Mouse (Mus musculus) megakaryocyte, embryonic 14.5 days (primary cell): ENCODE results near the gene Ubb. TPM values are rescaled to one million over a fixed set of nuclear protein-coding genes. Genes with fewer than 3 reads are reported as not detected.
"Not testable (repeated sequence)": the region's sequence is repeated elsewhere in the genome, so short reads cannot be mapped to it uniquely, and the experiment has no call there.

Experiments used
- H3K27me3 ChIP-seq: replicated peaks from 2 replicates; pipeline ENCODE3; 2012; ENCODE audit warnings: inconsistent platforms
- H3K36me3 ChIP-seq: replicated peaks from 2 replicates; pipeline ENCODE3; 2012; ENCODE audit warnings: low read length, inconsistent platforms, mixed read lengths
- H3K4me1 ChIP-seq: 2 replicates; pipeline ENCODE4 v1.6.1; 2012; ENCODE audit warnings: inconsistent platforms
- H3K4me3 ChIP-seq: replicated peaks from 2 replicates; pipeline ENCODE3; 2012; ENCODE audit warnings: moderate library complexity, mild to moderate bottlenecking, inconsistent platforms
- H3K9me3 ChIP-seq: 2 replicates; pipeline ENCODE4 v1.6.1; 2012; ENCODE audit warnings: inconsistent platforms
- FLI1 ChIP-seq: IDR thresholded peaks from 2 replicates; pipeline ENCODE4 v1.6.1; 2012; ENCODE audit warnings: low read length, inconsistent platforms, mixed read lengths
- GATA1 ChIP-seq: IDR thresholded peaks from 3 replicates; pipeline ENCODE4 v1.6.1; 2012; ENCODE audit warnings: mixed read lengths, low read length, inconsistent platforms, borderline replicate concordance
- polyA plus RNA-seq: library from polyadenylated mRNA; stranded (reverse); fragments of >175 nt; gene quantifications from 2 replicates; pipeline ENCODE4 v1.2.3, GENCODE M21; 2012; ENCODE audit warnings: low replicate concordance; ENCODE audit not compliant: insufficient read depth

The Ubb gene
- polyA plus RNA-seq, result 1,084 and 1,175 TPM in 2 replicates

DNA sequence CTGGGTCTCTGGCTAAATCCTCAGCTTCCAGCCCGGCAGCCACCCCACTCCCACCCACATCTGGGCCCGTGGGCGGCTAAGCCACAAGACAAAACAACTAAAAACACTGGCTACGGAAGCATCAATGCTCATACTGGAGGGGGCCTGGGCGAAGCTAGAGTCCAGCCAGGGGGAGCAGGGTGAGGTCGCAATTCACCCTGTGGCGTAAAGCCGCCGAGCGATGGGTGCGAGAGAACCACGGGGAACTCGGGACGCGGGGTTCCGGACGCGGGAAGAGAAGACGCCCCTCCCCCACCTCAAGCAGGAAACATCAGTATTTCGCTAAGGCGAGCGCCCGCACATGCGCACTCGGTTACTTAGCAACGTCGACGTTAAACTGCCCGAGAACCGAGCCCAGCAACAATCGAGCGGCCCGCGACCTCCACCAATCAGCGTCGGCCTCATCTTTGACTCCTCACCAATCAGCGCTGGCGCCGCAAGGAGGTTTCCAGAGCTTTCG lies at the start of gene Ubb:
Gene Ubb (plus strand): TSS at position 445 of the 499 bp plus-strand sequence.
- Histone ChIP-seq H3K27me3 (no peaks in the 10 kb centered on the region), H3K36me3 (peaks cover 25% of the 10 kb centered on the region), H3K9me3 (no peaks in the 10 kb centered on the region), H3K4me1 (peaks cover 37% of the 10 kb centered on the region), H3K4me3 (peak within 1 kb of the TSS; percentile 96)
- no peak for TF ChIP-seq GATA1
- no peak for TF ChIP-seq FLI1

DNA sequence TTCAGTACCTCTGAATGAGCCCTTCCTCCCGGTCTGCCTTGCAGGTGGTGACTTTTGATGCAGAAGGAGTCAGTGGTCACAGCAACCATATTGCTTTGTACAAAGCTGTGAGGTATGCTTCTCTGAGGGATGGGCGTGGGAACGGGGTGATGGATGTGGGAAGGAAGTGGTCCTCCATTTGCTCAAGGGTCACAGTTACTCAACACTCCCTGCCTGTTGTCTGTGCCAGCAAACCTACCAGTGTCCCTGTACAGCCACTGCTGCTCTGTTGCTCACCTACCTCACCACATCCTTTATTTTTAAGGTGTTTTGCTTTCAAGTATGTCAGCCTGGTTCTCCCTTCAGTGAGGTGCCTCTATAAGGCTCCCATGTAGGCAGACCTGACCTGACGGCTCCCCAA lies 43.3 kb upstream of the Ubb start:
- peaks cover 10% of the 10 kb centered on the region for H3K4me1 ChIP-seq
- H3K9me3 ChIP-seq, result no peaks in the 10 kb centered on the region
- H3K4me3 ChIP-seq, result peak overlapping the region; percentile 17
- no peaks in the 10 kb centered on the region for H3K27me3 ChIP-seq
- TF ChIP-seq GATA1 (no peak), FLI1 (no peak)
- peaks cover 89% of the 10 kb centered on the region for H3K36me3 ChIP-seq

DNA sequence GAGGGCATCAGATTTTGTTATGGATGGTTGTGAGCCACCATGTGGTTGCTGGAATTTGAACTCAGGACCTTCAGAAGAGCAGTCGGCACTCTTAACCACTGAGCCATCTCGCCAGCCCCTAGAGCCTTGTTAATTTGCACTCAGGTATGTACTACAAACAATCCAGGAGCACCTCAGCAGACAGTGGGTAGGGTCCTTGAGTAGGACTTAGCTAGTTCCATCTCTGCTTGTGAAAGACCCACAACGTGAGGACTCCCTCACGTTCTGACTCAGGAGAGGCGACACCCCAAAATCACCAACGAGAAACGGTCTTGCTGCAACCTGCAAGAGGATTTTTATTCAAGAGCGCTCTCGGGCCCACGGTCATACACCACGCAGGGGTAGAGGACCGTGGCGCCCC lies 42.6 kb upstream of the Ubb start:
- H3K36me3 ChIP-seq, result peaks cover 90% of the 10 kb centered on the region
- not testable (repeated sequence) for H3K4me3 ChIP-seq, H3K4me1 ChIP-seq

DNA sequence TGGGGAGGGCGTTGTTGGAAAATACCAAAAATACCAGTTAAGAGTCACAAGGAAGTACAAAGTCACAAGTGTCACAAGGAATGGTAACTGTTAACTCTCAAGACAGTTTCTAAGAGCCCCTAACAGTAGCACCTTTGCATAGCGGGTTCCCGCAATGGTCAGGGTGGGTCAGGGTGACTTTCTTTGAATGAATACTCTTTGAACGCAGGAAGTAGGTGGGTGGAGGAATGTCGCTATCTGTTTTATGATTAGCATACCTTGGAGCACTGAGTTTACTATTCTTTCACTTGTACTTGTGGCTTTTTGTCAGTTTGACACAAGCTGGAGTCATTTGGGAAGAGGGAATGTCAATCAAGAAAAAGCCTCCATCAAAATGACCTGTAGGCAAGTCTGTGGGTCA lies 42.2 kb upstream of the Ubb start:
- not testable (repeated sequence) for H3K4me3 ChIP-seq, H3K27me3 ChIP-seq, H3K9me3 ChIP-seq, H3K4me1 ChIP-seq
- H3K36me3 ChIP-seq, result peaks cover 90% of the 10 kb centered on the region

More for the DNA sequence above, 42.6 kb upstream of the Ubb start:
- not testable (repeated sequence) for H3K27me3 ChIP-seq, H3K9me3 ChIP-seq

DNA sequence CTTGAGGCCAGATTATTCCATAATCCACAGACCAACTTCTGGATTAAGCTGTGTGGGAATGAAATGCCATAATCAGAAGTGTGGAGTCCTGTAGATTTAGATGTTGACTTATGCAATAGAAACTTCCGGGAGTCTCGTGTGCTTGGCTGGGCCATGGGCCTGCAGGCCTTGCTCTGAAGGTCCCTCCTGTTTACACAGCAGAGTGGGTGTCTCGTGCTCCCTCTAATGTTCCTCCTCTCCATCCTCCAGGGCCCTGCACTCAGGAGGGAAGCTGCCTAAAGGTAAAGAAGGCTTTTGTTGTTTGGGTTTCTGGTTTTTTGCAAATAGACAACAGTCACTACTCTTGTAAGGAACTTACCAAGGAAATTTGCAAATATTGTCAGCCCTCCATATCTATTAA lies 41.4 kb upstream of the Ubb start:
- Histone ChIP-seq H3K9me3 (no peaks in the 10 kb centered on the region), H3K36me3 (peaks cover 85% of the 10 kb centered on the region), H3K4me3 (no peak overlapping the region), H3K4me1 (peaks cover 10% of the 10 kb centered on the region; the same call in 1 of the 2 replicates), H3K27me3 (no peaks in the 10 kb centered on the region)
- TF ChIP-seq FLI1, result no peak
- no peak for TF ChIP-seq GATA1

DNA sequence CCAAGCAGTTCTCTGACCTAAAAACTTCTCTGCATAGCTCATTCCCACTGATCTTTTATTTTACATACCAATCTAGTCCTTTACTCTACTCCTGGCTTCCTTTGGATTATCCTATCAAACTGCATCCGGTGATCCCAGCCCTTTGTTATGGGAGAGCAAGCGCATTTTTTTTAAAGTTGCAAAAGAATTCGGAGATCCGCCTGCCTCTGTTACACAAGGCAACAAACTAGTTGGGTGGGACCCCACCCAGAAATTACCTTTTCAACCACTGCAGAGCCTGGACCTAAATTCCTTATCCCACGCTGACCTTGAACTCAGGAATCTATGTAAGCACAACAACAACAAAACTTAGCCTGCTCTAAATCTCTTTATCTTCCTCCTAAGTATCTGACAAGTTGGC lies 40.0 kb upstream of the Ubb start:
- Histone ChIP-seq H3K9me3 (no peaks in the 10 kb centered on the region), H3K36me3 (peaks cover 74% of the 10 kb centered on the region), H3K27me3 (no peaks in the 10 kb centered on the region), H3K4me1 (peaks cover 10% of the 10 kb centered on the region; the same call in 1 of the 2 replicates), H3K4me3 (no peak overlapping the region)
- TF ChIP-seq GATA1, result no peak
- no peak for TF ChIP-seq FLI1

DNA sequence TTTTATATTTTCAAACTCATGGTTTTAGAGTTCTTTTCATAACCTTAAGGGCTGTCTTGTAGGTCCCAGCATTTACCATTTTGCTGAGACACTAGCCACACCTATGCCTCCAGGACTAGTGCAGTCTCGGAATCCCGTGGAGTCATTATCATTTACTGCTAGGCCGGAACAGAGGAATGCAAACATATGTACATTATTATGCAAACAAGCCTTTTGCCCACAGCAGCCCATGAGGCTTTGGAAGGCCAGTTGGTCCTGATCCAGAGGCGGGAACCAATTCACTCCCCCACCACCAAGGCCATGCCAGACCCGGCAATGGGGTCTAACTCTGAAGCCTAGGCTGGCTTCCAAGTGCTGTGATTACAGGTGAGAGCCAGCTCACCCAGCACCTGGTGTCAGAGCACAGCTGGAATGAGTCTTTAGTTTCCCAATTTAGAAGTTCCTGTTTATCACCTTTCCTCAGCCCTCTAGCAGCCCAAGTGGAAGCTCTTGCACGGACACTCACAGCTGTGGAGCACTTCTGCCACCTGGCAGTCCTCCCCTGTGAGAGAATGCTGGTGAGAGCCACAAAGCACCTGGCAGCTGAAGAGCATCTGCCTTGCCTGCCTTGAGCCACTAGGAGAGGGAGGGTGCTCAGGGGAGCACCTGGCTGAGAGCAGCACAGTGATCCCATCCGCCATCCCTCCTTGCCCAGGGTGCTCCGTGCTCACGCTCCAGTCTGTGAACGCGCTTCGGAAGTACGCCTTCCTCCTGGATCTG lies 39.3 kb upstream of the Ubb start:
- Histone ChIP-seq H3K4me3 (no peak overlapping the region), H3K36me3 (peaks cover 67% of the 10 kb centered on the region), H3K9me3 (no peaks in the 10 kb centered on the region), H3K27me3 (no peaks in the 10 kb centered on the region), H3K4me1 (peaks cover 10% of the 10 kb centered on the region; the same call in 1 of the 2 replicates)
- TF ChIP-seq FLI1 (no peak), GATA1 (no peak)

DNA sequence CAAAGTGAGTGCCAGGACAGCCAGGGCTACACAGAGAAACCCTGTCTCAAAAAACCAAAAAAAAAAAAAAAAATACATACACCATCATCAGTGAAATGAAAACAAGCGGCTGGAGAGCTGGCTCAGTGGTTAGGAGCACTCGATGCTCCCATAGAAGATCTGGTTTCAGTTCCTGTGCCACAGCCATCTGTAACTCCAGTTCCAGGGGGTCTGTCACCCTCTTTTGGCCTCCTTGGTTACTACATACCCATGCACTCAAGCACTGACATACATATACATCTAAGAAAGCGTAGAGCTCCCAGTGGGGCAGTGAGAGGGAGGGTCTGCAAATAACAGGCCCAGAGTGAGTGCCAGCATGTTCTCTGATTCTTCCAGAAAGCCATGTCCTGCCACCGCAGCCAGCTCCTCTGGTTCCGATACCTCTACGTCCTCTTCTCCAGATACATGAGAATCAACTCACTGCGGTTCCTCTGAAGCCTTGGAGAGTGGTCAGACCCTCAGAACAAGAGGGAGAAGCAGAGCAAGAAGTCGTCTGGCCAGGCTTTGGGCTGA lies 38.4 kb upstream of the Ubb start:
- H3K27me3 ChIP-seq, result no peaks in the 10 kb centered on the region
- no peaks in the 10 kb centered on the region for H3K9me3 ChIP-seq
- TF ChIP-seq GATA1, result no peak
- TF ChIP-seq FLI1, result no peak
- peaks cover 61% of the 10 kb centered on the region for H3K36me3 ChIP-seq
- no peak overlapping the region for H3K4me3 ChIP-seq
- peaks cover 9% of the 10 kb centered on the region; the same call in 1 of the 2 replicates for H3K4me1 ChIP-seq

DNA sequence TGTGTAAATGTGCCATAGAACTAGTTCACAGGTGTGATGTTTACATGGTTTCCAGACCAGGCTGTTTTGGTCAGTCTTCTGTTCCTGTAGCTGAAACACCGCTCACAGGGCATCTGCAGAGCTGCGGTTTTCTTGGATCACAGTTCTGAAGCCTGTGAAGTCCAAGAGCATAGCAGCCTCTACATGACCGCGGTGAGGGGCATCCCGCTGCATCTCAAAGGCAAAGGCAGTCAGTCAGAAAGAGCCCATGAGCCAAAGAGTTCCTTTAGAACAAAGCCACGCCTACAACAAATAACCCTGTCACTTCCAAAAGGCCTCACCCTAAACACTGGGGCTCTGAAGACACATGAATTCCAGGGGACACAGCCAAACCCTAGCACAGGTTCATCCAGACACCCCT lies 37.7 kb upstream of the Ubb start:
- Histone ChIP-seq H3K36me3 (peaks cover 56% of the 10 kb centered on the region), H3K4me1 (peaks cover 7% of the 10 kb centered on the region; the same call in 1 of the 2 replicates), H3K27me3 (no peaks in the 10 kb centered on the region), H3K9me3 (no peaks in the 10 kb centered on the region), H3K4me3 (no peak overlapping the region)
- TF ChIP-seq FLI1 (no peak), GATA1 (no peak)

DNA sequence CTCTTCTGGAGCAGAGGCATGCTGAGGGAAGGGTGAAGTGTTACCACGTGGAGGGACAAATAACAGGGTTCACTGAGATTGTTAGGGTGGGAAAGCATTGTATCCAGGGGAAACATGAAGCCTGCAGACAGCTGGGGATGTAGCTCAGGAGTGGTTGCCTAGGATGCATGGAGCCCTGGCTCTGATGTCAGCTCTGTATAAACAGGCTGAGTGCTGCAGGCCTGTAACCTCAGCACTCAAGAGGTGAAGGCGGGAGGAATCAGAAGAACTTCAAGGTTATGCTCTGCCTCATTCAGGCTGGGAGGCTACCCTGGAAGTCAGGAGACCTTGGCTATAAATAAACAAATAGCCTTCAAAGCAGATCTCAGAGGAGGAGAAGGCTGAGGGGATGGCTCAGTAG lies 32.0 kb upstream of the Ubb start:
- Histone ChIP-seq H3K9me3 (peaks cover 4% of the 10 kb centered on the region; the same call in 1 of the 2 replicates), H3K36me3 (peaks cover 7% of the 10 kb centered on the region), H3K27me3 (peaks cover 3% of the 10 kb centered on the region), H3K4me3 (no peak overlapping the region), H3K4me1 (peaks cover 8% of the 10 kb centered on the region; the same call in 1 of the 2 replicates)
- TF ChIP-seq GATA1, result no peak
- no peak for TF ChIP-seq FLI1
